Comparison of ENCODE assay signal across 26 mouse cellular contexts in genomic region chr9:18674480-18675154, GRCm38 (mm10). TPM values are rescaled to one million over a fixed set of nuclear protein-coding genes. Genes with fewer than 3 reads are reported as not detected.
DNase-seq lines count a peak whose midpoint lies in the region; ATAC-seq and TF ChIP-seq lines count a peak whose summit lies in the region.
"Had no signal": no experiment of that assay in that cellular context is flagged by ENCODE, and none has a peak within 500 bp of the region (broad histone marks: within the 10 kb centered on the region; RNA-seq: fewer than 3 reads in every experiment).

Gene Muc16 (minus strand): TSS chr9:18674530.

- H3K4me3 ChIP-seq in heart, embryonic 11.5 days (ENCODE audit: low read depth, low read length), result no peak within 1 kb of the TSS
- no peak within 1 kb of the TSS for H3K4me3 ChIP-seq in heart, embryonic 12.5 days
- H3K4me3 ChIP-seq in lung, embryonic 14.5 days (ENCODE audit: low read depth, low read length), result no peak within 1 kb of the TSS
- no peak within 1 kb of the TSS for H3K4me3 ChIP-seq in stomach, embryonic 15.5 days (replicated peaks)
- H3K4me3 ChIP-seq: embryonic facial prominence, embryonic 13.5 days; embryonic facial prominence, embryonic 15.5 days; erythroblast, embryonic 14.5 days; forebrain, embryonic 10.5 days; forebrain, embryonic 12.5 days had no signal

- peak; percentile 52; the same call in 1 of the 2 replicates for ATAC-seq in heart, embryonic 11.5 days (replicated peaks; ENCODE audit: insufficient number of reproducible peaks, low FRiP score, low TSS enrichment)
- no peak for ATAC-seq in heart, embryonic 12.5 days (ENCODE audit: insufficient number of reproducible peaks, low FRiP score)
- ATAC-seq in lung, embryonic 14.5 days (ENCODE audit: insufficient read depth), result no peak
- ATAC-seq in stomach, embryonic 15.5 days (ENCODE audit: insufficient read depth, low FRiP score, low read depth), result peak; percentile 56; the same call in 1 of the 2 replicates
- no peak for ATAC-seq in inflammation-experienced regulatory T-cells, adult 6 months
- ATAC-seq: forebrain, embryonic 14.5 days had no signal

- H3K27ac ChIP-seq in heart, embryonic 11.5 days (ENCODE audit: low read depth, low read length), result no peak within 1 kb of the TSS
- H3K27ac ChIP-seq in heart, embryonic 12.5 days (ENCODE audit: poor library complexity, severe bottlenecking), result no peak within 1 kb of the TSS
- no peak within 1 kb of the TSS for H3K27ac ChIP-seq in lung, embryonic 14.5 days (ENCODE audit: low read depth)
- no peak within 1 kb of the TSS for H3K27ac ChIP-seq in stomach, embryonic 15.5 days
- H3K27ac ChIP-seq: embryonic facial prominence, embryonic 13.5 days; embryonic facial prominence, embryonic 15.5 days; forebrain, embryonic 10.5 days; forebrain, embryonic 12.5 days had no signal

- H3K4me2 ChIP-seq in heart, embryonic 11.5 days, result no peak within 1 kb of the TSS
- no peak within 1 kb of the TSS for H3K4me2 ChIP-seq in heart, embryonic 12.5 days
- no peak within 1 kb of the TSS for H3K4me2 ChIP-seq in lung, embryonic 14.5 days
- no peak within 1 kb of the TSS for H3K4me2 ChIP-seq in stomach, embryonic 15.5 days
- H3K4me2 ChIP-seq: embryonic facial prominence, embryonic 13.5 days; embryonic facial prominence, embryonic 15.5 days; forebrain, embryonic 12.5 days had no signal

- 65% methylated on average over 4 of the region's 4 CpGs for WGBS in heart, embryonic 11.5 days (ENCODE audit: insufficient replicate concordance)
- 63% methylated on average over 4 of the region's 4 CpGs for WGBS in heart, embryonic 12.5 days
- WGBS in lung, embryonic 14.5 days, result 73% methylated on average over 4 of the region's 4 CpGs
- 68% methylated on average over 4 of the region's 4 CpGs for WGBS in stomach, embryonic 15.5 days

- DNase-seq in lung, embryonic 14.5 days, result peak; percentile 3
- no peak for DNase-seq in lung, postnatal 10 days
- DNase-seq in urinary bladder, postnatal 25 days (ENCODE audit: low spot score), result no peak
- DNase-seq: adrenal gland, adult 2 months; adrenal gland, postnatal 10 days; adrenal gland, postnatal 25 days; cerebellum, adult 11 months; cerebellum, adult 18-20 months; cerebellum, adult 8-10 months; cerebellum, adult 9-11 months; cerebellum, postnatal 14 days; cerebellum, postnatal 36 days; embryo, embryonic 11 days had no signal

- H3K9me3 ChIP-seq in heart, embryonic 11.5 days (replicated peaks; ENCODE audit: control insufficient read depth, low read length), result no peaks in the 10 kb centered on the region
- H3K9me3 ChIP-seq in heart, embryonic 12.5 days (replicated peaks), result no peaks in the 10 kb centered on the region
- H3K9me3 ChIP-seq in lung, embryonic 14.5 days (ENCODE audit: low read depth, low read length), result no peaks in the 10 kb centered on the region
- no peaks in the 10 kb centered on the region for H3K9me3 ChIP-seq in stomach, embryonic 15.5 days
- H3K9me3 ChIP-seq: embryonic facial prominence, embryonic 13.5 days; embryonic facial prominence, embryonic 15.5 days; forebrain, embryonic 10.5 days; forebrain, embryonic 12.5 days had no signal

- no peaks in the 10 kb centered on the region for H3K36me3 ChIP-seq in heart, embryonic 11.5 days (ENCODE audit: control insufficient read depth, insufficient read depth, low read length)
- no peaks in the 10 kb centered on the region for H3K36me3 ChIP-seq in heart, embryonic 12.5 days
- no peaks in the 10 kb centered on the region for H3K36me3 ChIP-seq in lung, embryonic 14.5 days (ENCODE audit: insufficient read depth)
- H3K36me3 ChIP-seq in stomach, embryonic 15.5 days, result no peaks in the 10 kb centered on the region
- H3K36me3 ChIP-seq: embryonic facial prominence, embryonic 13.5 days; embryonic facial prominence, embryonic 15.5 days; forebrain, embryonic 10.5 days; forebrain, embryonic 12.5 days had no signal

- H3K4me1 ChIP-seq in heart, embryonic 11.5 days (ENCODE audit: control insufficient read depth, insufficient read depth, low read length), result no peaks in the 10 kb centered on the region
- no peaks in the 10 kb centered on the region for H3K4me1 ChIP-seq in heart, embryonic 12.5 days (replicated peaks)
- H3K4me1 ChIP-seq in lung, embryonic 14.5 days (ENCODE audit: insufficient read depth), result no peaks in the 10 kb centered on the region
- H3K4me1 ChIP-seq in stomach, embryonic 15.5 days, result no peaks in the 10 kb centered on the region
- H3K4me1 ChIP-seq: embryonic facial prominence, embryonic 13.5 days; embryonic facial prominence, embryonic 15.5 days; forebrain, embryonic 10.5 days; forebrain, embryonic 12.5 days had no signal

- H3K27me3 ChIP-seq in heart, embryonic 11.5 days (ENCODE audit: control insufficient read depth, insufficient read depth, low read length), result no peaks in the 10 kb centered on the region
- no peaks in the 10 kb centered on the region for H3K27me3 ChIP-seq in heart, embryonic 12.5 days (replicated peaks)
- no peaks in the 10 kb centered on the region for H3K27me3 ChIP-seq in lung, embryonic 14.5 days (ENCODE audit: insufficient read depth, low read length)
- H3K27me3 ChIP-seq in stomach, embryonic 15.5 days (replicated peaks), result no peaks in the 10 kb centered on the region
- H3K27me3 ChIP-seq: embryonic facial prominence, embryonic 13.5 days; embryonic facial prominence, embryonic 15.5 days; forebrain, embryonic 12.5 days had no signal

- no peak within 1 kb of the TSS for H3K9ac ChIP-seq in heart, embryonic 11.5 days (ENCODE audit: low read depth, low read length)
- H3K9ac ChIP-seq in heart, embryonic 12.5 days, result no peak within 1 kb of the TSS
- H3K9ac ChIP-seq in lung, embryonic 14.5 days, result no peak within 1 kb of the TSS
- H3K9ac ChIP-seq in stomach, embryonic 15.5 days, result no peak within 1 kb of the TSS
- H3K9ac ChIP-seq: embryonic facial prominence, embryonic 13.5 days; embryonic facial prominence, embryonic 15.5 days; forebrain, embryonic 12.5 days had no signal

- no peak for TF ChIP-seq CTCF in lung, embryonic 14.5 days (IDR thresholded peaks at IDR 0.05; ENCODE audit: low read depth)

RNA-seq across cellular contexts. Expression of gene Muc16, which starts in this region (rescaled TPM):
- polyA plus RNA-seq in heart, embryonic 11.5 days (2014; fragmentation: Nextera tagmentation; extraction: Ambion mirVana), result 1.0 and 2.4 TPM in 2 replicates
- 1.7 TPM in 2 replicates for polyA plus RNA-seq in heart, embryonic 12.5 days (2016; fragmentation: Nextera tagmentation; extraction: Ambion mirVana)
- polyA plus RNA-seq in lung, embryonic 14.5 days (2014; fragmentation: Nextera tagmentation; extraction: Ambion mirVana), result 1.4 and 1.7 TPM in 2 replicates
- polyA plus RNA-seq in stomach, embryonic 15.5 days (2015; fragmentation: Nextera tagmentation; extraction: Ambion mirVana), result 2.5 and 3.7 TPM in 2 replicates
- under 1 TPM; 0.20 to 0.34 (median 0.33) TPM for polyA plus RNA-seq in inflammation-experienced regulatory T-cells, adult 6 months (2017; shearing (Covaris generic))
- polyA plus RNA-seq: brain, embryonic 14.5 days; C2C12; embryonic facial prominence, embryonic 11.5 days; embryonic facial prominence, embryonic 13.5 days; forebrain, embryonic 10.5 days; forebrain, embryonic 12.5 days; forebrain, embryonic 14.5 days had no signal

Comparison
In these comparisons a context has a peak if more than half of its experiments do, and no peak if none do; other contexts are left out.
1. ATAC-seq: peak in heart, embryonic 11.5 days (single experiment) and stomach, embryonic 15.5 days (single experiment); none in heart, embryonic 12.5 days (single experiment), lung, embryonic 14.5 days (single experiment) and inflammation-experienced regulatory T-cells, adult 6 months (single experiment).